Mouse (Mus musculus) T-helper 1 cell (primary cell): ENCODE measurements at regions not wholly inside any gene's neighbourhood (a gene's known extent, or its start where the extent isn't known, plus 50 kb on each side); places are given as distances from the start of the nearest gene placed in this dataset.

Source experiments
- in situ Hi-C: fragments of 300-600 bp; cut with MboI, MseI; formaldehyde crosslinking; loops from one replicate; pipeline ENCODE4 v1.15.1; 2025; ENCODE audit warnings: high pct_unique_total_duplicates

DNA sequence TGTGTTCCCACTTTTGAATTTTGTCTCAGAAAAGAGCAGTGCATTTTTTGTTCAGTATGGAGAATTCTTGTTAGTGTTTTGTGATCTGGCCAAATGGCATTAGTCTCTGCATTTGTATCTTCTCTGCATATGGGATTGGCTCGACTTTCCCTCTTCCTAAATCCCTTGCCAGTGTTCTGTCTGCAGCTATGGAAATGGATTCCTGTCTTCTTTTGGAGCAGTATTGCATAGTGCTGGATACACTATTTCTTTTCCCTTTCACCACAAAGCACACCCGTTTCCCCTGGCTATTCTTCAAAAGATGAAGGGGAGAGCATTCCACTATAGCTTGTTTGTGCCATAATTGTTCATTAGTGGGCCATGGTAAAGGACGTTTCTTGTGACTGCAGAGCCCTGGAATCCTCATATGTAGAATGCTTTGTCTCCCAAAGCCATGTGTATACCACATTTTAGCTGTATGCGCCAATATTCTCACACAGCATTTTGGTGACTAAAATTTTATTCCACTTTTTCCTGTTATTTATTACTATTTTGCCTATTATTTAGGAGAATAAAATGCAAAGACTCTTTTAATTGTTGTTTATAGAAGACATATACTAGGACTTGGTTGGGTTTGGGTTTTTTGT is 197.8 kb downstream of the Hs3st1 start:
- in situ Hi-C loops, result no loop called here

DNA sequence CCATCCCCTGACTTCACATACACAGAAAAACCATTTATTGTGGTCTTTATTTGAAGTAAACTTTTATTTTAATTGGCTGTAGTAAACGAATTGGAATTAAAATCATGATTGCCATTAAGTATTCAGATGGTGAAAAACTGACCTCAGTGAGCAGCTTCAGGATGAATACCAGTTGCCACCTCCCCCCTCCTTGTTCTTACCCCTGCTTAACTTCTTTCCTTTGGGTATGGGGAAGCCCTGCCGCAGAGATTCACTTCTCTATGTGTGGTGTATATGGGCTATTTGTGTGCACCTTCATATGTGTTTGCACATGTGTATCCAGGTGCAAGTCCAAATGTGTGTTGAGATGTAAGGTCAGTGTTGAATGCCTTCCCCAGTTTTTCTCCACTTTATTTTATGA is 218.2 kb downstream of the Hs3st1 start:
- in situ Hi-C loops, result no loop called here

DNA sequence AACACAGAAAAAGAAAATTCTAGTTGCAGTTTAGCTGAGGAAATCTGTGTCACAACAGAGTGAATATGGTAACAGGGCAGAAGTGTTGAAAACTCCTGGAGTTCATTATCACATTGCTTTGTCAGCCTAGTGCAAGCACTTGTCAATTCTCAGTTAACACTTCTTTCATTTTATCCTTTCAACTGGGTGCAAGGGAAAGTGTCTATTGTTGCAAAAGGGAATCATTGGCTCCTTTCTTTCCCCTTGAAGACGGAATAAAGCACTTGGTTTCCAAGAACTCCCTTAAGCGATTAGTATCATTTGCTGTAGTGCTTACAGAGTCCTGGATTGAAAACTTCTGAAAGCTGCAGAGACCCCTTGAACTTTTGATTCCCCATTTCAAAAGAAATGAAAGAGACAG is 218.9 kb downstream of the Hs3st1 start:
- in situ Hi-C loops, result no loop called here

DNA sequence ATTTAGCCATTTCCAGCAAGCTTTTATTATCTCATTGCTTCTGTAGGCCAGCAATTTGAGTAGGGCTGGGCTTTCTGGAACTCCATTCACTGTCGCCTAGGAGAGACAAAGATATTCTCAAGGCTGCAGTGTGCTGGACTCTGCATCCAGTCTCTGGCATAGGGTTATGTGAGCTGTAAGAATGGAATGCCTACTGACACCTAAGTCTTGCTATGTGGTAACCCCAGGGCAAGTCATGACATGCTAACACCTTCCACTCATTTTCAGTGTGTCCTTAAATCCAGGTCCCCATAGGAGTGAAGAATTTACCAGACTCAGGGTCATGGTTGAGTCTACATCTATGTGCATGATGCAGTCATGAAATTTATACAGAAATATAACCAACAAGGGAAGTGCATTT is 245.0 kb downstream of the Hs3st1 start:
- in situ Hi-C loops, result no loop called here

DNA sequence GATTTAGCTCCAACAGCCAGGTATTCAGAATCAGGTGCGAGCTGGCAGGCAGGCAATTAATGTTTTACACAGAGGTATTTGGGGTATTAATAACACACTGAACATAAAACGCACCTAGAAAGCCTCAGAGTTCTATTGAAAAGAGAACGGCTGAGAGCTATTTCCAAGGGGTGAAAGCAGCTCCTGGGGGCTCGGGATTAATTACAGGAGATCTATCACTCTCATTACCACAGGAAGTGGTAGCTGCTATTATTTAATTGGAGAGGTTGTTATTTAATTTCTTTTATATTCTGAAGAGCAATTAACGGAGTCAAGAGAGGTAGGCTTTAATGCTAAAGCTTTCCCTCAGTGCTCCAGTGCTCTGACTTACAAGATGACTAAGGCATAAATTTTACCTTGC is 272.5 kb downstream of the Hs3st1 start:
- in situ Hi-C loops, result no loop called here

DNA sequence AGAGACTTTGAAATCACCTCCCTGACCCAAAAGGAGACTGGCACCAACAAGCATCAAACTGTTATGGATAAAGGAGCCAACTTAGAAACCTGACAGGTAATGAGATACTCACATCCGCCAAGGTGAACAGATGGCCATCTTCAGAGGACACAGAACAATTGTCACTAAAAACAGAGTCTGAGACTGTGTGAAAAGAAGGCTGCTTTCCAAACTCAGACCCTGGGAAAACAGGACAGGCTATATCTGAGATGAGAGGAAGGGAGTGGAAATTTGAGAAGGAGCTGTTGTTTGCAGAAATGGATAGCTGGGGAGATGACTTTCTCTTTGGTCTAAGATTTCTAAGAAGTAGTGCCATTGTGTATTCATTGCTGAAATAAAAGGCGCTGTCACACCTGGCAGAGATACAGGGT is 297.2 kb downstream of the Hs3st1 start:
- in situ Hi-C loops, result loop anchor here (10.0 kb wide), 1 partner anchor 1967 kb away; no protein-coding TSS in a partner anchor

DNA sequence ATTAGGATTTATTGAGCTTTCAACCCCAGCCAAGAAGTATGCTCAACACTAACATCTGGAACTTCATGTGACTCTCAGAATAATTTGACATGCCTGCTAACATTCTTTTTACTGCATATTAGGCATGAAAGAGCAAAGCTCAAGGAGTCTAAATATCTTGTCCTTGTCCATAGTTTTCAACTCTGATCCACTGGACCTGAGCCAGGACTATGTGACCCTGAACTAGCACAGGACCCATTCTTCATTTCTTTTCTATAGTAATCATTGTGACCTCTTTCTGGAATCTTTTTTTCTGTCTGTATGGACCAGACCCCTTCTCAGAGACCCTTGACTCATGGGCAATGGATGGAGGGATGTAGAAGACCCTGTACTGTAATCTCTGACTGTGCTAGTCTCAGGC is 301.6 kb downstream of the Hs3st1 start:
- in situ Hi-C loops, result loop anchor here (10.0 kb wide), 1 partner anchor 1971 kb away; no protein-coding TSS in a partner anchor

DNA sequence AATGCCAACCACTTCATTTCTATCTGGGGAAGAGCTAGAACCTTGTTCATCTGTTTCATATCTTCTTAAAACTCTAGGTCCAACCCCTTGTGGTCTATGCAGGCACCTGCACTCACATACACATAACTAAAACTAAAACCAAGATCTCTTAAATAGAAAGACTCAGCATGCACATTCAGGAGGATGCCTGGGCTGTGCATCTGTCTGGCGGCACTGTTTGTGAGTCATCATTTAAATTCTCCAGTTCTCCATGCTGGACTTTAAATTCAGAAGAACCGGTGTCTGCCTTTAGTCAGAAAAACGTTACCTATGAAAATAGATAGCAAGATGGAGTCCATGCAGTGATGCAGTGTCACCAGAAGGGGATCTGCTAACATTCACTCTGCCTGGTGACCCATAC is 314.5 kb downstream of the Hs3st1 start:
- in situ Hi-C loops, result no loop called here

DNA sequence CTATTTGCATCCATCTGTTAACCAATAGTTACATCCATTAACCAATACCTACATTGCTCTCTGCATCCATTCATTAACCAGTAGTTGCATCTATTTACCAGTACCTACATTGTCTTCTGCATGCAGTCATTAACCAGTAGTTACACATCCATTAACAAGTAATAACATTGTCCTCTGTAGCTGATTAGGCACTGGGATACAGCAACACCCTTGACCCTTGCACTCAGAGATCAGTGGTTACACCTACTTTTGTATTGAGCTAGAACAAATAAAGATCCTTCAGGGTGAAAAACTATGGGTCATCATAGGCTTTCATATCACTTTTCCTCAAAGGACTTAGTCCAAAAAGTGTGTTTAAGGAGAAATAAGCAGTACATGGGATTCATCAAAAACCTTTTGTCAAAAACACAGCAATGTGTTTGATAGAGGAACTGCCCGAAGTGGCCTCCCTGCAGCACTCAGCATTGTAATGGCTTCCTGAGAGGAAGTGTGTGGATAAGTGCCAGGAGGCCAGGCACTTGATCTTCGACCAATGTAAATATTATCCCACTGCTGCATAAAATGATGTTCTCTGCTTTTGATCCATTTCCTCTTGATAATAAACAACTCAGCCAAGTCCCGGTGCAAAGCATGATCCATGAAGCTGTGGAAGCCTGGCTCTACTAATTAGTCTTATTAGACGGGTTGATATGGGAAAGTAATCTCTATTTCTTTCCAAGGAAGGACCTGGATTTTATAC is 317.6 kb downstream of the Hs3st1 start:
- in situ Hi-C loops, result no loop called here

DNA sequence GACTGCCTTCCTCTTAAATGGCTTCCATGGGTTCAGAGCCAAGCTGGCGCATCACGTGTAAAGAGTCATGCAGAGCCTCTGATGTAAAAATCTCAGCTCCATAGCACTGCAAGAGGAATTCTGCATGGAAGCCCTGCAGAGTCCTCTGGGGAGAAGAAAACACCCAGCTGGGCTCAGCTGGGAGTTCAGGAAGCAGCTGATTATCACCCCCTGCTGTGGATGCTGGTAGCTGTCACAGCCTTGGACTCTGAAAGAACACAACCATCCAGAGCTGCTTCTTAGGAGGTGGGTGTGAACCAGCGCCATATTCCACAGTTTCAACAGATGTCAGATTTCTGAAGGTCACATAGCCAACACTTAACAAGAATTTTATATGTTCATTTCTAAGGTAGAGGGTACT is 329.2 kb downstream of the Hs3st1 start:
- in situ Hi-C loops, result no loop called here

DNA sequence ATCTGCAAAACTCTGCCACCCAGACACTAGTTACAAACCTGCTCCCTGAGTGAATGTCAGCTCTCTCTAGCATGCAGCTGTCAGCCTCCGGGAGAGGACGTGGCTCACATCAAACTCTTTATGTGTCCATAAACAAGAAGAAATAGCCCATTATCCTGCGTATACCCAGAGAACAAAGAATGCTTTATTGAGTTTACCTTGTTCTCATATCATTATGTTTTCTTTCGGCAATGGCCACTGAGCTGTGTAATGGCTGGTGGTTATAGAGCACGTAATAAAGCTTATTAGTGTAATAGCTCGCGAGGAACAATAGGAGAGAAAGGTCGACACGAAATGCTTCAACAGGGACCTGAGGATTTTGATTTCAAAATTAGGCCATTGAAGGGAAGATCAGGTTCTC is 331.6 kb downstream of the Hs3st1 start:
- in situ Hi-C loops, result no loop called here

DNA sequence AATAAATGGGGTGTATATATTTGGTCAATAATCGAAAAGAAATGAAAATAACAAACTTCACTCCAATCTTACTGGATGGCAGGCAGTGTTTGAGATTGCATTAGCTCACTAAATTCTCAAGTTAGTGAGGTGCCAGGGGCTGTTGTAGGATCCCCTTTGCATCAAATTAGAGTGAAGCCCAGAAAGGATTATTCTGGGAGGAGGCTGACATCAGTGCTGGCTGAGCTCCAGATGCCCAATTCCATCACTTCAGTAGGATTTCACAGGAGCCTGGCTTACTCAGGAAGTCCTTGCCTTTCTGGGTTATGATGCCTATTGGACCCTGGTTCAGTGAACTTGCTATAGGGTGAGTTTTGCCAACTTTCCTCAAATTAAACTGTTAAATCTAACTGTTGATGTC is 336.5 kb downstream of the Hs3st1 start:
- in situ Hi-C loops, result no loop called here

DNA sequence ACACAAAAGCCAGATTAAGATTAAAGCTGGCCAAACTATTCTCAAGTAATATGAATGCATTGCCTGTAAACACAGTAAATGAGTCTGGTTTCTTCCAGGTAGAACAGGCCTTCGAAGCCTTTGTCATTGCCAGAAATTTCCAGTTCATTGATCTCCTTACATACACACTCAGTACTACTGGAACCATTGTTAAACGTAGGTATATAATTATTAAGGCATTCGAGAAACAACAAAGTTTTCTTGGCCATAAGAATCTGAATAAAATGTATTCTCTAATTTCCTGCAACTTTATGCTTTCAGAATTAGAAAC is 337.5 kb downstream of the Hs3st1 start:
- in situ Hi-C loops, result no loop called here

DNA sequence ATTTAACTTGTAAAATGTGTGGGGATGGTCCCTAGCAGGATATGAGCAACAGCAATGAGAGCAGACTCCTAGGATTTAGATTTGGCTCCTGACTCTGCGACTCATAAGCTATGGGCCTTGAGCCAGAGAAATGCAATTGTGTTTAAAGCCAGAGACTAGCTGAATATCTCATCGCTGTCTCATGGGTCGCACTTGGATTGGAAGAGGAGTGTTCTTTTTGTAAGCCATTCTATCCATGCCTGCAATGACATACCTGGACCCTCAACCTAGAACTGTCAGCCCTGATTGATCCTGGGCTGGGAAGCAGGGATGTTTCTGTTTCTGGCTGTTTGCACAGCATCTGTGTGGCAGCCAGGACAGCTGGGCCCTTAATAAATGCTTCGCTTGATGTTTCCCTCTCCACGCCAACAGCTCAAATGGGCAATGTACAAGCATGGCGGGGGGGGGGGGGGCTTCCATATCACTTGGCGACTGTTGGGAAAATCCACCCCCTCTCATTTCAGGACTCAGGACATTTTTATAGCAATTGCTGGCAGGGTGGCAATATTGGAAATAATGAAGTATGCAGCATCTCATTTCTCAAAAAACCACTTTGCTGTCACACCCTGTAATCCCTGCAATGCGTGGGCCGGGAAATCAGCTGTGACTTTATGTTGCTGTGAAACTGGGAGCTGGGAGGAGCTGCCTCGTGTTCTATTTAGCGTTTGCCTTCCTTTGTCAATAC is 338.0 kb downstream of the Hs3st1 start:
- in situ Hi-C loops, result no loop called here

DNA sequence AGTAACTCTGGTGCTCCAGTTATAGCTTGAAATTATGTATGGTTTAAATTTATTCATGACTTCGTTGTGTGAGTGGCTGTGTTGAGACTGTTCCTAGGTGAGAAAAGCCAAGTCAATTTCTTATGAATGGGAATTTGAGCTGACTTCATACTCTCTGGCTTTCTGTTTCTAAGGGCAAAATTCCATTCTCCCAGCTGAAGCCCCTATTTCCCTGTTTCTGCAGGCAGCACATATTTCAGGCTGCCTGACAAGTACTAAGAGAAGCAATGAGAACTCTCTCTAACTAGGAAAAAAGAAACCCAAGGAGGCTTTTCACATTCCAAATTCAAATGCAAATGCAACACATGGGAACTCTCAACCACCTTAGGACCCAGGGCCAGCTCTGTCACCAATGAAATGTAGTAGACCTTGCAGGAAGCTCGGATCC is 338.7 kb downstream of the Hs3st1 start:
- in situ Hi-C loops, result no loop called here

DNA sequence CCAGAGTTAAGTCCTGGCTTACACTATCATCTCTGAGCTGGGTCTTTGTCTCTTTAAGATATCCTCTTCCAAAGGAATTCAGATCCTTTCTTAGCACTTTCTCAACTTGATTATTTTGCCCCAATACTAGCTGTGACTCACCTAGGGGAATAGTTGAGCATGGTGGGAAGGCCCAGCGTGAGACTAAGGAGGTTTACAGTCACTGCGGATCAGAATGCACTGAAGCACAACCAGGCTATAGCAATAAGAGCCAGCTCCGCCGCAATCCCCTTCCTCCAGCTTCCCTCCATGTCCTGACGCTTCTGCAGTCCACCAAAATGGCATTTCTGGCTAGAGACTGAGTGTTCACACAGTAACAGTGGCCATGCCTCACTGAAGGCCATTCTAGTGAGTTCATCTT is 342.5 kb downstream of the Hs3st1 start:
- in situ Hi-C loops, result no loop called here

DNA sequence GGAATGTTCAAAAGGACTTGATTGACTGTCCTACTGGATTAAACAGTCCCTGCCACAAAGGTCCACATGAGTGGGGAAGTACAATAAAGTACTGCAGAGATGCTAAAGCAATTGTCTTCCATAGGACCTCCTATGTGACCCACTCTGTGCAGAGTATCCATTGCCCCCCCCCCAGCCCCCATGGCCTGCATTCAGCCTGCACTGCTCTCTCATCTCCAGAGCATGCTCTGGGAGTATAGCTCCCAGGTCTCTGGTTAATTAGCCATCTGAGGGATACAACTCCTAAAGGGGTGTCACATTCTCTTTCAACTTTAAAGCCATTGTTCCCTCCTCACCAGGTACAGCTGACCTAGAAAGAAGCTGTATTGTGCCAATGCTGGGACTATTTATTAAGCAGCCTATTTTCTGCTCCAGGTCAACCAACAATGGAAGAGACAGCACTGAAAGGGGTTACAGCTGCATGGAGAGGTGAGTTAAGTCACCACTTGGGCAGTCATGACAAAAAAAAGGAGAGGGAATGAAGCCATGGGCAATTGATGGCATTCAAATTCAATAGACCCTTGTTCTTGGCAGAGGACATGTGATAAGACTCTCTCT is 364.8 kb downstream of the Hs3st1 start:
- in situ Hi-C loops, result no loop called here

DNA sequence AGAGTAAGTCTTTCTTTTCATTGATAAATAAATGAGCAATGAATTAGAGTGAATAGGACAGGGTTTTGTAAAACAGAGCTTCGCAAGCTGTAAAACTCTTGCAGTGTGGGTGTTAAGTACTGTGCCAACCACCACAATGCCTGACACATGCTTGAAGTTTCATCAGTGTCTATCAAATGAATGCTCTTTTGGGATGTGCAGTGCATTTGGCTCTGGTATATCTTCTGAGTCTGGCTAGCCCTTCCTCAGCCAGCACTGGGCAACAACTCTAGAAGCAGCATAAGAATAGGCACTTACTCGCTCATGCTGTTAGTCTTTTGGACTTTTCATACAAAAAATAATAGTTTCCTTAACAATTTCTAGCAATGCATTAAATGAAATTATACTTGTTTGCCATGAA is 370.9 kb downstream of the Hs3st1 start:
- in situ Hi-C loops, result no loop called here

DNA sequence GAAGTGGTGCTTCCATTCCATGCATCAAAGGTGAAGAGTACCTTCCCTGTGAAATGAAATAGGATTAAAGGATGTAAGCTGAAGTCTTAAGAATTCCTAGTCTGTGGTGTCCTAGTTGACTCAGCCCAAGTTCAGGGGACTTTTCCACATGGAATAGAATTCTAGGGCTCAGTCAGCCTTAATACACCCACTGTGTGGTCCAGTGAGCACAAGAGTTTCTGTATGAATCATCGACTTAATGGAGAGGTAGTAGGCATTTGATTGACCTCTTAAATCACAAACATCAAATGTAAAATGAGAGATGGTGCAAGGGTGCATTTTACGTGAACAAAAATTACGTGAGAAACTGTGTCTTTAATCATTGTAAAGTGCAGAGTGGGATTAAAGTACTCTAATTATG is 381.1 kb downstream of the Hs3st1 start:
- in situ Hi-C loops, result no loop called here

DNA sequence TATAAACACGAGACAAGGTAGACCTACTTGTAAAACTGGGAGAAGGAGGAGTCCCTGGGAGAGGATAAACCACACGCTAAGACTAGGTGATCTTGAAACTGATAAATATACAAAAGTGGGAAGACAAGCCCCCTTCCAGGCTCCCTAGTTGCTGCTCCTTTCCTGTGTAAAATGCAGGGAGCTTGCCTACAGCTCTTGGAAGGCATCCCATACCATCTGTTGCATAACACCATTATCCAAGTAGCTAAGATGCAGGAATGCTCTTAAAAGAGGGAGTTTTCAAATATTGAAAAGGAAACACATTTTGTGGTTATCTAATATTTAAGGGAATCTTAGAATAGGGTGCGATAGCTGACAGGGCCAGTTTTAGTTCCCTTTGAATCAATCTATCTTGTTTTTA is 406.6 kb downstream of the Hs3st1 start:
- in situ Hi-C loops, result no loop called here

DNA sequence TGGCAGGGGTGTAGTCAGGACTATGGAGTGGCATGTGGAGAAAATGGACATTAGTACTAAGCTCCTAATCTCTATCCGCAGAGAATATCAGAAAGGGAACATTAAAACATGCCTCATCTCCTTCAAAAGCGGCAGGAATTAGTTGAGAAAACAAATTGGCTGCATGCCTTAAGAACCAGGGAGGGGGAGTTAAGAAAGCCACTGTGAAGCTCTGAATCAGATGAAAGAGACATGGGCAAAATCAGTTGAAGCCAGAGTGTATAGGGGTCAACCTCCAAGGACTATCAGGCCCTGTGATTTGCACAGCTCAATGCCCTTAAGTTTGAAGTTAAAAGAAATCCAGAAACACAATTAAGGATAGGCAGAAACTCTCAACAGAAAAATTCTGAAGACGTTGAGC is 408.3 kb downstream of the Hs3st1 start:
- in situ Hi-C loops, result no loop called here

DNA sequence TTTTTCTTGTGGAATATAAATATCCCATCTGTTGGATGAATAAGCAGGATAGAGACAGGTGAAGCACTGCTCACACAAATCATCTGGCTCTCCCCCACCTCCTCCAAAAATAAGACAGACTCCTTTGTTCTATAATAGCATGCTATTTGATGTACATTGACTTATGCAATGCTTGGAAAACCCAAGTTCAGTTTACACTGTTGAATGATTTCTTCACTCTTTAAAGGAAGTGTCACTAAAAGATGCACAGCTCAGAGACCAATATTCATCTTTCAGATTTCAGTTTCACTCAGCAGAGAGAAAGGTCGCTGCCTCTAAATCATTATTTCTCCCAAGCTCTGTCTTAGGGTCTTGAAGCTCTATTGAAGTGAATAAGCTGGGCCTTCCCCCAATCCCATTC is 417.4 kb downstream of the Hs3st1 start:
- in situ Hi-C loops, result no loop called here
